Mouse (Mus musculus): Measurements from ENCODE around the gene Antxr1. TPM values are rescaled to one million over a fixed set of nuclear protein-coding genes. Genes with fewer than 3 reads are reported as not detected.

Antxr1 gene
- polyA plus RNA-seq, 1 experiment from 2014 or later: 8.0 TPM

DNA sequence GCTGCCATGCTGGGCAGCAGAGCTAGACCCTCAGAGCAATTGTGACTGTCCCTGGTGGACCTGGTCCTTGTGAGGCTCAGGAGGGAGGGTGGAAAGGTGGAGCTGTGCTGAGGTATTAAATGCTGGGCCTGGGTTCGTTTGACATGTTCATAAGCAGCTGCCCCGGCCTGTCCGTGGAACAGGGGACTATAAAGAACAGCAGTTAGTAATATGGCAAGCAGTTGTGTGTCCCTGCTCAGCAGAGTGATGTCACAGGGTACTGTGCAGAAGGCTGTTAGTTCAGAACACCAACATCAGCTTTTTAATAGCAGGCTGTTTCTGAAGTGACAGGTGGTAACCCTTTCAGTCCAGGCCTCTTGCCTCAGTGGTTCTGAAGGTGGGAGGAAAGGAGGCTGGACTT is 244.7 kb downstream of the Antxr1 start:
- H3K4me3 ChIP-seq (replicated peaks; ENCODE audit: low read length): no peak overlapping the region
- H3K9me3 ChIP-seq (replicated peaks; ENCODE audit: control insufficient read depth, low read length): no peaks in the 10 kb centered on the region
- no peak overlapping the region for H3K9ac ChIP-seq (ENCODE audit: low read length)
- H3K36me3 ChIP-seq (ENCODE audit: control insufficient read depth, insufficient read depth, low read length): peaks cover 8% of the 10 kb centered on the region; the same call in 1 of the 2 replicates
- no peak overlapping the region for H3K4me2 ChIP-seq (ENCODE audit: low read depth, low read length)
- WGBS: 78% methylated on average over 3 of the region's 3 CpGs
- H3K27me3 ChIP-seq (ENCODE audit: control insufficient read depth, insufficient read depth, low read length): no peaks in the 10 kb centered on the region
- H3K4me1 ChIP-seq (ENCODE audit: control insufficient read depth, insufficient read depth, low read length): no peaks in the 10 kb centered on the region
- no peak for ATAC-seq (ENCODE audit: insufficient read depth, low FRiP score)
- H3K27ac ChIP-seq (ENCODE audit: low read length): no peak overlapping the region

- Histone ChIP-seq H3K36me3 (ENCODE audit: control insufficient read depth, insufficient read depth, low read length) (peaks cover 15% of the 10 kb centered on the region; the same call in 1 of the 2 replicates), H3K9ac (ENCODE audit: low read length) (no peak overlapping the region), H3K4me3 (replicated peaks; ENCODE audit: low read length) (no peak overlapping the region), H3K9me3 (replicated peaks; ENCODE audit: control insufficient read depth, low read length) (no peaks in the 10 kb centered on the region), H3K4me1 (ENCODE audit: control insufficient read depth, insufficient read depth, low read length) (no peaks in the 10 kb centered on the region), H3K4me2 (ENCODE audit: low read depth, low read length) (no peak overlapping the region), H3K27ac (ENCODE audit: low read length) (no peak overlapping the region), H3K27me3 (ENCODE audit: control insufficient read depth, insufficient read depth, low read length) (no peaks in the 10 kb centered on the region)
- ATAC-seq (ENCODE audit: insufficient read depth, low FRiP score): no peak
- 91% methylated on average over 5 of the region's 5 CpGs for WGBS
Observed at GRCm38 (mm10) chr6:87088356-87088755, 247.3 kb downstream of the Antxr1 start.

DNA sequence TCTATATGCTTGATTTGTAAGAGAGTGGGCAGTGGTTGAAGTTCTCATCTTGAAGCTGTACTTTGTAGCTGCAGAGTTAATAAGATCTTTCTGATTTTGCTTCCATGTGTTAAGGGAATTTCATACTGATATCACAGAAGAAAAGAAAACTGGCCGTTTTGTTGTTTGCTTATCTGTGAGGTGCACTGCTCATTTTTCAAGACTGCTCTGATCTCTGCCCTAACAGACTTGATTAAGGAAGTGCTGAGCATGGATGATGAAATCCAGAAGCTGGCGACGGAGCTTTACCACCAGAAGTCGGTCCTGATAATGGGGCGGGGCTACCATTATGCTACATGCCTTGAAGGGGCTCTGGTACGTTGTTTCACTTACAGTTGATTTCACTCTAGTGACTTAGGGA is 250.6 kb downstream of the Antxr1 start:
- peaks cover 20% of the 10 kb centered on the region; the same call in 1 of the 2 replicates for H3K36me3 ChIP-seq (ENCODE audit: control insufficient read depth, insufficient read depth, low read length)
- H3K27ac ChIP-seq (ENCODE audit: low read length): no peak overlapping the region
- WGBS: 64% methylated on average over 6 of the region's 6 CpGs
- H3K9ac ChIP-seq (ENCODE audit: low read length): no peak overlapping the region
- H3K9me3 ChIP-seq (replicated peaks; ENCODE audit: control insufficient read depth, low read length): no peaks in the 10 kb centered on the region
- ATAC-seq (ENCODE audit: insufficient read depth, low FRiP score): no peak
- H3K4me2 ChIP-seq (ENCODE audit: low read depth, low read length): no peak overlapping the region
- no peak overlapping the region for H3K4me3 ChIP-seq (replicated peaks; ENCODE audit: low read length)
- no peaks in the 10 kb centered on the region for H3K27me3 ChIP-seq (ENCODE audit: control insufficient read depth, insufficient read depth, low read length)
- H3K4me1 ChIP-seq (ENCODE audit: control insufficient read depth, insufficient read depth, low read length): no peaks in the 10 kb centered on the region

Other genes with a start within 250 kb of the Antxr1 start
- gene D6Ertd527e, start 231.1 kb downstream of the Antxr1 start, polyA plus RNA-seq (2015; fragmentation: Nextera tagmentation; extraction: Ambion mirVana): 0.44 and 0.61 TPM in 2 replicates
- gene Gkn1, start 15.1 kb upstream of the Antxr1 start, polyA plus RNA-seq (2015; fragmentation: Nextera tagmentation; extraction: Ambion mirVana): 6.3 and 21.0 TPM in 2 replicates
- gene Gkn2, start 37.5 kb upstream of the Antxr1 start, polyA plus RNA-seq (2015; fragmentation: Nextera tagmentation; extraction: Ambion mirVana): 9.3 and 29.6 TPM in 2 replicates
- gene Gkn3, start 53.1 kb upstream of the Antxr1 start, polyA plus RNA-seq (2015; fragmentation: Nextera tagmentation; extraction: Ambion mirVana): 8.3 and 14.5 TPM in 2 replicates
- not detected in 2 replicates for gene Bmp10, start 93.2 kb upstream of the Antxr1 start, polyA plus RNA-seq (2015; fragmentation: Nextera tagmentation; extraction: Ambion mirVana)
- gene Arhgap25, start 197.4 kb upstream of the Antxr1 start, polyA plus RNA-seq (2015; fragmentation: Nextera tagmentation; extraction: Ambion mirVana): 6.4 and 8.2 TPM in 2 replicates

All from stomach, embryonic 16.5 days (tissue).